Mouse (Mus musculus) CD4-positive, CD25-positive, alpha-beta regulatory T cell, adult 4 months (primary cell): ENCODE results near the gene Atp6v0a4. TPM values are rescaled to one million over a fixed set of nuclear protein-coding genes. Genes with fewer than 3 reads are reported as not detected.
A peak's percentile ranks its signal among the peaks of the same experiment; 100 is the strongest.

Experiments
- ATAC-seq: one replicate; pipeline ENCODE4 v1.8.0; 2017
- polyA plus RNA-seq, 2 experiments: library from polyadenylated mRNA; unstranded; fragments of 100-300 nt; shearing (Covaris generic); gene quantifications; one replicate each; pipeline ENCODE4 v1.2.1; 2017

The Atp6v0a4 gene
- polyA plus RNA-seq, 2 experiments from 2014 or later = not detected

- no peak for ATAC-seq
Observed at GRCm38 (mm10) chr6:38072137-38072796, 52.1 kb downstream of the Atp6v0a4 start.

DNA sequence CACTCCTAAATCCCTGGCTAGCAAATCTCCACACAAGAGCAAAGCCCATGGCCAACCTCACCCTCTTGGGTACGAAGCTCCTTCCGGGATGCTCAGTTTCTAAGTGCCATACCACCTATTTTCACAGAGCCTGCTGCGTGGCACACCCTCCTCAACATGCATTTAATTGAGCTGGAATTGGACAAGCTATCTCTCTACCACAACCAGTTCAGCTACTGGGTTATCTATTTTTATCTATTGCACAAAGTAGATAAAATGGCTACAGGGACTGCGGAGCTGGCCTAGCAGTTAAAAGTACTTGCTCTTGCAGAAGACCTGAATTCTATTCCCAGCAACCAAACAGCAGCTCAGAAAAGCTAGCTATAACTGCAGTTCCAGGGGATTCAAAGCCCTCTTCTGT lies 53.1 kb downstream of the Atp6v0a4 start:
- no peak for ATAC-seq

DNA sequence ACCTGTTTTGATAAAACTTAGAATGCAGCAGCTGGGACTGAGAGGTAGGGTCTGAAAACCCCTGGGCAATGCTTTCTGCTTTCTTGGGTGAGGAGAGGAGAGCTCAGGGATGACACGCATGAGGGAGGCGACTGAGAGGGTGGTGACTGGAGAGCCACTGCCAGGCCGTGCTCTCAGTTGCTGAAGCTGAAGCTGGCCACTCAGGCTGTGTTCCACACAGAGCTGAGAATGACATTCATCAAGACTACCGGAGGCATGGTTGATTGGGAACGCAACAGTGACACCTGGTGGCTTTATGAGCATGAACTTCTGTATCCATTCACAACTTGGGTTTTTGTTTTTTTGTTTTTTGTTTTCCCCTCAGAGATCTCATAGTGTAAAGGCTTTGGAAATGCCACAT lies 58.2 kb downstream of the Atp6v0a4 start:
- ATAC-seq = peak; percentile 93

GRCm38 (mm10) chr6:38065501-38066122 lies 58.8 kb downstream of the Atp6v0a4 start:
- ATAC-seq = peak; percentile 33

- no peak for ATAC-seq
Observed at GRCm38 (mm10) chr6:38065122-38065500, 59.3 kb downstream of the Atp6v0a4 start.

DNA sequence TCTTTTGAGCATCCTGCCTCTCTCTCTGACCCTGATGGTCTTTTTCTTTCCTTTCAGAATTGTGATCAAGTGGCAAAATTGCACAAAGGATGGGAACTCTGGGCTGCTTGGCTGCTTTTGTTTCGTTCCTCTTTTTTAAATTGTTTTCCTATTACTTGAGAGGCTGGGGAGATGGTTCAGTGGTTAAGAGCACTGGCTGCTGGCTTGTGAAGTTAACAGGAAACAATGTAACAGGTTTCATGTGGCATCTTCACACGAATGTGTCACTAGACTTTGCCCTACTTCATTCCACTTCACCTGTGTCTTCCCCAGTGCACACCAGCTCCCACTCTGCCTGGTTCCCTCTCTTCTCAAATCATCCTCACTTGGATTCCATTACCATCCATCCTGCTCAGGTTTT lies 59.8 kb downstream of the Atp6v0a4 start:
- no peak for ATAC-seq

DNA sequence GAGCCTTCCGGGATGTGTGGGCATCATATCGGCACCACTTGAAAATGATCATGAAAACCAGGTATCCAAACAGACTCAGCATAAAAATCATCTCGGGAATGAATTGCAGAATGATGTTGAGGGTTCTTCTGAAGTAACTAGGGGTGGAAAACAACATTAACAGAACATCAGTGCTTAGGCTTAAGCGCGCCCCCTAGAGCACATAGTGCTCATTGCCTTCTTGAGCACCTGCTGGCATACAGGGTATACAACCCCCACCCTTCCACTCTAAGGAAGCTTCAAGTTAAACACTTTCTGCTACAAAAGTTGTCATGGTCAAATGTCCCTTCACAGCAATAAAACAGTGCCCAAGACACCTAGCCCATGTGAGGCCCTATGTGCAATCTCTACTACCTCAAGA lies 65.6 kb downstream of the Atp6v0a4 start:
- ATAC-seq = no peak

DNA sequence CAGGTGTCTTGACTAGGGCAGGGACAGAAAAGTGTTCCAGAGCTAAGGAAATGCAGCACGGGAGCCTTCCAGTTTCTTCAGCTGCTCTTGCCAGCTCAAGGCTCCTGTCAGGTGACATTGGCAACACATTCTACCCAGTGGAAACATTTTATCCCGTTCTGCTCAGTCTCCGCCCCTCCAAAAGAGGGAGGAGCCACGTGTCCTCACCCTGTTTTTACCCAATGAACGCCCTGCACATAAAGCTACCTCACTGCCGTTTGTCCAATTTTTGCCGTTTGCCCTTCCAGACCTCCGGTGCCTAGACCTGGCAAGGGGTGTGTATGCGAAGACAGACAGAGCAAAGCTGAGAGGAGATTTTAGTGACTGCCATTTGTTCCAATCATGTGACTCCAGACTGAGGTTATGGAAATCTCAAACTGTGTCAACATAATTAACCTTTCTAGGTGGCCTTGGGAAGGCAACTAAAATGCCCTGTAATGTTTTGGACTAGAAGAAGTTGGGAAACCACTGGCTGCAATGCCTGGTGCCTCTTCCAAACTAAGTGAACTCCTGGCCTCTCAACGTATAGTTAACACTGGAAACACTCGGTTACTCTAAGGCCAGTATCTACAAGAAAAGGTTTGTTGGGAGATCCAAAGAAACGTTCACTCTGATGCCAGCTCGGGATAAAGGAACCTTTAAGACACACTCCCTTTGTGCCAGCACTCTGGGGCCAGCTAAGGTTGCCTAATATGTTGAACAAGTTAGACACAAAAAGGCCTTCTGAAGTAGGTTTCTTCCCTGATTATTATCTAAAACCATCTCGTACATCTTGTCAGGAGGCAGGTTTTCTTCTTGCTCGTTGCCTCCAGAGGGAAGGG lies 68.7 kb downstream of the Atp6v0a4 start:
- ATAC-seq = peak; percentile 53

DNA sequence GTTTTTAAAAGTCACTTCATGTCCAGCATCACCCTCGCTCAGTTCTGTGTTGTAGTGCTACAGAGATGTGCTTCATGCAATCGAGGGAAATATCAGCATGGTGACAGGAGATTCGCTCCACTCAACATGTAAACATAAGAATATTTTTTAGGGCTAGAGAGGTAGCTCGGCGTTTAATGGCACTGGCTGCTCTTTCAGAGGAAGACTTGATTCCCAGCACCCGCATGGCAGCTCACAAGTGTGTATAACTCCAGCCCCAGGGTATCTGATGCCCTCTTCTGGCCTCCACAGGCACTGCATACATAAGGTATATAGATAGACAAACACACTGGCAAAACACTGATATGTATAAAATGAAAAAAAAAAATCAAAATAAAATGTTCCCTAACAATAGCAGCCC lies 74.8 kb downstream of the Atp6v0a4 start:
- no peak for ATAC-seq

DNA sequence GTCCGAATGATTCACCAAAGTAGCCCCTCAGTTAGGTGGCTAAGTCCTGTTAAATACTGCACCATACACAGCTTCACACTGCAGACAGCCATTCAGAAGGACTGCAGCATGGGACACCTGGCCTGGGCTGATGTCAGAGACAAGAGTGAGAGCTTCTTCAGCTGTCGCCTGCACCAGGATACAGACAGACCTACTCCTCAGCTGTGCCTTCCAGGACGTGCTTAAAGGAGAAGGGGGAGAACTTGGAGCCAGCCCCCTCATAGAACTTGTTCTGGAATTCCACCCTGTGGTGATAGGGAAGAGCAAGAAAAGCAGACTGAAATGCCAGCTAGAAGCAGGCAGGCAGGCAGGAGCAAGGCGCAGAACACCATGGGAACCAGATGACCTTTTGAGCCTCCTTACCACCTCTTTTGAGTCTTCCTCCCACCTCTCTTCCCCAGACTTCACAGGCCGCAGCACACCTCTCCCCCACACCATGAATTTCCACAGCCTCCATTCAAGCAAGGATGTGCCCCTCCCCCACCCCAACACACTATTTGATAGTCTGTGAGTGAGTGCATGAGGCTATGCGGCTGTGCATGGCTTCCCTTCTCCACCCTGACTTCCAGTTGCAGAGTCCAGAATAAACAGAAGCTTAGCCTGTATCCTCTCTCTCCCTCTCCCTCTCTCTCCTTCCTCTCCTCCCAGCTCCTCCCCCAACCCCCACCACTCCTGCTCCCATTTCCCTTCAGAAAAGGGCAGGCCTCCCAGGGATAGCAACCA lies 75.4 kb downstream of the Atp6v0a4 start:
- peak; percentile 43 for ATAC-seq

GRCm38 (mm10) chr6:38048003-38048402 lies 76.4 kb downstream of the Atp6v0a4 start:
- no peak for ATAC-seq

GRCm38 (mm10) chr6:38046838-38047237 lies 77.5 kb downstream of the Atp6v0a4 start, which contains the start of gene Svopl:
Gene Svopl, minus strand, starts transcription at chr6:38046996.
- no peak for ATAC-seq

DNA sequence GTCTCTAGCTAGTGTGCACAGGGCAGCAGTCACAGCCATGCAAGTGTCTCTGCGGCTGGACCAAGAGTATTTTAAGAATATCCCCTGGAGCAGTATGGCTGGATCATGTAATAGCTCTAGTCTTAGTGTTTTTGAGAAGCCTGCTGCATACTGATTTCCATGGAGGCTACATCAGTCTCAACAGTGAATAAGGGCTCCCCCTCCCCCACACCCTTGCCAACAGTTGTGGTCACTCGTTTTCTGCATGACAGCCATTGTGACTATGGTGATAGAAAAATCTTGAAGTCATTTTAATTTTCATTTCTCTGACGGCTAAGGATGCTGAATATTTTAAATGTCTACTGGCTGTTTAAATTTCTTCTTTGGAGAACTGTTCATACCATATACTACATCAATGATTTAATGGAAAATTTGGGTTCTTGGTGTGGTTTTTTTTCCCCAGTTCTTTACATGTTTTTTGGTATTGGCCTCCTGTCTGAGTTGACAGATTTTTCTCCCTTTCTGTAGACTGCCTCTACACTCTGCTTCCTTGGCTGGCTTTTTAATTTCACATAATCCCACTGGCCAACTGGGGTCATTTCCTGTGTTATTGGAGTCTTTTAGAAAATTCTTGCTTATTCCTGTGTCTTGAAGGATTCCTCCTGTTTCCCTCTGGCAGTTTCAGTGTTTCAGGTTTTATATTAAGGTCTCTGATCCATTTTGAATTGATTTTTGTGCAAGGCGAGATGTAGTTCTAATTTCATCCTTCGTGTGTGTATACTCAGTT lies 91.4 kb downstream of the Atp6v0a4 start:
- no peak for ATAC-seq

DNA sequence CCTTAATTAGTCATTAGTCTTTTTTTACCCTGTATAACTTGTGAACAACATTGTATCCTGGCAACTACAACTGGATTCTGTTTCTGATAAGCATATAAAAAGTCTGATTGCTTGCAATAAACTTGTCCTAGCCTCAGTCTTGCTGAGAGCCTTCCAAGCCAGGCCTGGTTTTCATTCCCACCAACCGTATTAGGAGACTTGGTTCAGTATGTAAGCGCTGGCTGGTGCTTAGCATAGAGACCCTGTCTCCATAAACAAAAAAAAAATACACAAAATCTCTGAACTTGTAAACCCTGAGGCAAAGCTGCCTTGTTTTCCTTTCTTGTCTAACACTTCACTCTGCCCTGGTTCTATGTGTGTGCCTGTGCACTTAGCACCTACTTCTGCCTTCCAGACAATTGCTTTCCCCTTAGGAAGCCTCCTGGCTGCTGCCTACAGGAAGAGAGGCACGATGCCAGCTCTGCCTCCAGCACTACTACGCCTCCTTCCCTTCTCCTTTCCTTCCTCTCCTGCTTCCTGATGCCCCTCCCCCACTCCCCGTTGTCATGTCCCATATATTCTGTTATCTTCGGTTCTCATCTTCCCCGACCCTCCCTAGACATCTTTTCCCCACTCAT lies 92.4 kb downstream of the Atp6v0a4 start:
- ATAC-seq = no peak

DNA sequence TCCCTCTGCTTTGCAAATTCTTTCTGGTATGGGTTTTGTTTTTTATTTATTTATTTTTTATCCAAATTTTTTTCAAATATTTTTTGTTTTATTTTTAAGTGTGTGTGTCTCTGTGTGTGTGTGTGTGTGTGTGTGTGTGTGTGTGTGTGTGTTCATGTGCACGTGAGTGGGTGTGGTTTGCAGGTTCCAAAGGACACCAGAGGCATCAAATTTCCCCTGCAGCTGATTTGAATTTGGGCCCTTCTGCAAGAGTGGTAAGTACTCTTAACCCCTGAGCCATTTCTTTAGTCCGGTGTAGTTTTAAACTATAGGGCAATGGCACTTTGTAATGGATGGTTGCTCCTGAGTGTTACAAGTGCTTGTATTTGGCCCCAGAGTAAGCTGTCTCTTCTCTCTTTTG lies 96.2 kb downstream of the Atp6v0a4 start:
- ATAC-seq = no peak

- no peak for ATAC-seq
Observed at GRCm38 (mm10) chr6:38027771-38028170, 96.6 kb downstream of the Atp6v0a4 start.

- no peak for ATAC-seq
Observed at GRCm38 (mm10) chr6:38023284-38023683, 101.1 kb downstream of the Atp6v0a4 start.

- no peak for ATAC-seq
Observed at GRCm38 (mm10) chr6:38021406-38021805, 103.0 kb downstream of the Atp6v0a4 start.

- ATAC-seq = no peak
Observed at GRCm38 (mm10) chr6:38012829-38013228, 111.6 kb downstream of the Atp6v0a4 start.

- ATAC-seq = peak; percentile 49
Observed at GRCm38 (mm10) chr6:38007459-38007858, 116.9 kb downstream of the Atp6v0a4 start.
